Mouse (Mus musculus) right cerebral cortex, adult 2 months (tissue): ENCODE measurements around the gene Usp34.
"Not testable (repeated sequence)": the region's sequence is repeated elsewhere in the genome, so short reads cannot be mapped to it uniquely, and the experiment has no call there.

Experiments
- DNase-seq, 2 experiments: peaks; one replicate each; pipeline ENCODE4 v3.0.0; 2021 to 2022; ENCODE audit warnings: low spot score in 2 of 2

The Usp34 gene

DNA sequence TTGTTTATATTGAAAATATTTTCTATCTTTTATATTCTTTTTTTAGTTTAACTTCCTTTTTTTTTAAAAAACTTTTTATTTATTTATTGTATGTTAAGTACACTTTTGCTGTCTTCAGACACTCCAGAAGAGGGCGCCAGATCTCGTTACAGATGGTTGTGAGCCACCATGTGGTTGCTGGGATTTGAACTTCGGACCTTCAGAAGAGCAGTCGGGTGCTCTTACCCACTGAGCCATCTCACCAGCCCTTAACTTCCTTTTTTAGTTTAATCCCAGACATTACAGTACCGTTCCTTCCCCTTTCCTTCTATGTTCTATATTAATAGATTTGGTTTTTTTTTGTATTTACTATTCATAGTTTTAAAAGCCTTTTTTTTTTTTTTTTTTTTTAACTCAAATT, 50.5 kb downstream of the Usp34 start:
- not testable (repeated sequence) for DNase-seq

GRCm38 (mm10) chr11:23359687-23360235, 53.1 kb downstream of the Usp34 start:
- not testable (repeated sequence) for DNase-seq

- no peak for DNase-seq
These were observed 55.6 kb downstream of the Usp34 start for GRCm38 (mm10) chr11:23362305-23362704.

GRCm38 (mm10) chr11:23364348-23364747, 57.7 kb downstream of the Usp34 start:
- DNase-seq: no peak

- DNase-seq: no peak
These were observed 65.3 kb downstream of the Usp34 start for GRCm38 (mm10) chr11:23372032-23372431.

DNA sequence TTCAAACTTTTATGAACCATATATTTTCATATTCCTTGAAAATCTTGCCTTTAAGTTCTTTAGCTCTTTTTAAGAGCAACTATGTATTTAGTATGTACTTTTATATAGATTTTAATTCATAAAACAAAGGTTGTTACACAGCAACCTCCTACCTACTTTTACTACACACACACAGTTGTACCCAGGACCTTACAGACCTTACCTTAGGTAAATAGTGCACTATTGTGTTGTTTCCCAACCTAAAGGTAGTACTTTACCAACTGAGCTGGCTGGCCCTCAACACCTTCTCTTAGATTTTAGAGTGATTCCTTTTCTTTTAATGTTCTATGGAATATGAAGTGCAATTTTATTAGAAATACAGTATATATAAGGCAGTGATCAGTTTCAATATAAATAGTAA, 65.8 kb downstream of the Usp34 start:
- no peak for DNase-seq

DNA sequence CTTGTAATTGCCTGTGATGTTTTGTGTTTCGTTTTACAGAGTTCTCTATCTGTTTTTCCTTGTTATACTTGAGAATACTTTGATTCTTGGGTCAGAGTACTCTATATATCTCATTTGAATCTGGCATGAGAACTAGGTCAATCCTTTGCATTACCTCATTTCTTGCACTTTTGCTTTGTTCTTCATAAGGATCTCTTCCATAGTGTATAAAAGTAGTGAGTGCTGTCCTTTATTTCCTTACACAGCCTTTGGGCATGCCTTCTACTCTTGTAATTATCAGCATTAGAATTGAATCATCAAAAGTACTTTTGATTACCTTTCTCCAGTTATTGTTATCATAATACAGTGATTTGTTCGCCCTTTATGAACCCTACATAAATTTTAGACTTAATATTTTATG, 73.4 kb downstream of the Usp34 start:
- DNase-seq: no peak

DNA sequence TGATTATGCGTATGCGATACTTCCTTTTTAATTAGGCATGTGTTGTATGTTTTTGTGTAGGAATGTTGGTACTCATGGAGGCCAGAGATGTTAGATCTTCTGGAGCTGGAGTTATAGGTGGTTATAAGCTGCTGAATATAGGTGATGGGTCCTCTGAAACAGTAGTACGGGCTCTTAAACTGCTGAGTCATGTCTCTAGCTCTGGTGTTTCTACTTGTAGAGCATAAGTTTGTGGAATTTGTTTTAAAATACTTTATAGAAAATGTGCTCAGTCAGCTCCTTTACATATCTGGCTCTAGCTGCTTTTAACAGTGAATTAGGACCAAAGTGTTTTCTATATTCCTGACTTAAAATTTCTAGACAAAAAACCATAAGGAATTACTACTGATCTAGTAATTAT, 73.9 kb downstream of the Usp34 start:
- no peak for DNase-seq

DNA sequence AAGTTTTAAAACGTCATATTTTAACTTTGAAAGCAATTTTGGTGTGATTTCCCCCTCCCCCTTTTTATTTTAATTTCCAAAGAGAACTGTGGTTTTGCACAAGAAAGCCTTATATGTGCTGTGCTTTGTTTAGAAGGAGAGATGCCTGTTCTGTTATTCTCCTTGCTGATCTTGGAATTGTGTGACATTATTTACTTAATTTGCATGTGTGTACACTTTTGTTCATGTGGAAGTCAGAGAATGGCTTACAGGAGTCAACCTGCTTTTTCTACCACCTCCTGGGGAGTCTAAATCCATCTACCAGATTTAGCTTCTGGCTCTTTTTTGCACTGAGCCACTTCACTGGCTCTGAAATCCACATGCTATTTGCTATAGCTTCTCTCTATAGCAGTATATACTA, 76.1 kb downstream of the Usp34 start:
- DNase-seq: no peak

DNA sequence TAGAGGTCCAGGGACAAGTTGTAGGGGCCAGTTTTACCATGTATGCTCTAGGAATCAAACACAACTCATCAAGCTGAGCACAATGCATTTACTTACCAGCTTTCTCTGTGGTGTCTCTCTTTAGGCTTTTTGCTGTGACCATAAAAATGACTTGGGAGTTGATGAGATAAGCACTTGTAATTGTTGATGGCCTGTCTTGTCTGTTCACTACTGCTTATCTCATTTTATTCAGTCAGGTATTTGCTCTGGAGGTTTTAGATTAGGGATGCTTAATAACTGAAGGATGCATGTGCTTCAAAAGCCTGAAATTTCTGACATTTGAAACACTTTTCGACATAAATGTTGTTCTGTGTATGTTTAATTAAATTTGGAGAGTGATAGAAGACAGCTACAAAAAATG, 83.0 kb downstream of the Usp34 start:
- no peak for DNase-seq

DNA sequence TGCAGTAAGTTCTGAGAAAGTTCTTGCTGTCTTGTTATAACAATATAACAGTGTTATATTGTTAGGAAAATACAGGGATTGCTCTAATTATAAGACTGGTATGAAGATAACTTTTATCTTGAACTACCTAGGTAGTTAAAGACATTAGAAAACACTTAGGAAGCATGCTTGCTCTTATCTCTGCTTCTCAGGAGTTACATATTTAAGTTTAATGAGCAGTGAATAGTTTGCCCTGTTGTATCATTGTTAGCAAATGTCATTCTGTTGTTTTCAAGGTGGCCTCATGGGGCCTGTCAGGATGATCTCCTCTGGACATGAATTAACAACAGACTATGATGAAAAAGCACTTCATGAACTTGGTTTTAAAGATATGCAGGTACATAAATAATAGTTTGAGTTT, 85.9 kb downstream of the Usp34 start:
- DNase-seq: no peak

DNA sequence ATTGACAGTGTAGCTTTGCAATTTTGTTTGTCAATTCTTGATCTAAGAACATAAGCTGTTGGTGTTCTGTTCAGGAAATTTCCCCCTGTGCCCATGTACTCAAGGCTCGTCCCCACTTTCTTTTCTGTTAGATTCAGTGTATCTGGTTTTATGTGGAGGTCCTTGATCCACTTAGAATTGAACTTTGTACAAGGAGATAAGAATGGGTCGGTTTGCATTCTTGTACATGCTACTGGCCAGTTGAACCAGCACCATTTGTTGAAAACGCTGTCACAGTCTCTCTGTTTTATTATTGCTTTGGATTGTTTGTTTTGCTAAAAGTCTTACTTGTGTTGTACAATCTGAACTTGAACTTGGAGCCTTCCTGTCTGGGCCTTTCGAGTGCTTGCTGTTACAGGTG, 89.9 kb downstream of the Usp34 start:
- DNase-seq: no peak

- DNase-seq: no peak
These were observed 94.5 kb downstream of the Usp34 start for GRCm38 (mm10) chr11:23400978-23401776.

GRCm38 (mm10) chr11:23428301-23428700, 121.6 kb downstream of the Usp34 start:
- DNase-seq: no peak

- no peak for DNase-seq
These were observed 123.3 kb downstream of the Usp34 start for GRCm38 (mm10) chr11:23430013-23430412.

DNA sequence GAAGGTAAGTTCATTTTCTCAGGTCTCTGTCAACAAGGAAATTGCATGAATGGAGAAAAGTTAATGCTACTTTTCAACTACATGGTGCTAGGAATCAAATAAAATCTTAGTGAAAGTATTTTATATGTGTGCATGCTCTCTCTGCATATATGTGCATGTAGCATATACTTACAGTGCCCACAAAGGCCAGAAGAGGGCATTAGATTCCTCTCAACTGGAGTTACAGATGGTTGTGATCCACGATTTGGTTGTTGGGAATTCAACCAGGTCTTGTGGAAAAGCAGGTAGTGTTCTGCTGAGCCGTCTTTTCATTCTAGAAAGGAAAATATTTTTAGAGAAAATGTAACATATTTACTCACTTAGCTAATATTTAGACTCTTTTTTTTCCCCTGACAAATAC, 129.4 kb downstream of the Usp34 start:
- no peak for DNase-seq

DNA sequence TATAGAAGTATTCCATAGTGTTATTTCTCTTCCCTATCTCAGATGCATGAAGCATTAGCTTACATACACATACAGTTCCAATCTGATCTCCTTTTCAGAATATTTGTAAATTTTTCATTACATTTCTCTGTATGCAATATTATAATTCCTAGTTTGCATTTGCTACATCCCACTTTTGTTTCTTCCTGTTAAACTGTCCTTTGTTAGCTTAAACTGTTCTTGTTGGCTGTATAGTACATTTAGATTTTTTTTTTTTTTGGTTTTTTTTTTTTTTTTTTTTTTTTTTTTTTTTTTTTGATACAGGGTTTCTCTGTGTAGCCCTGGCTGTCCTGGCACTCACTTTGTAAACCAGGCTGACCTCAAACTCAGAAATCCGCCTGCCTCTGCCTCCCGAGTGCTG, 159.2 kb downstream of the Usp34 start:
- DNase-seq: not testable (repeated sequence)

DNA sequence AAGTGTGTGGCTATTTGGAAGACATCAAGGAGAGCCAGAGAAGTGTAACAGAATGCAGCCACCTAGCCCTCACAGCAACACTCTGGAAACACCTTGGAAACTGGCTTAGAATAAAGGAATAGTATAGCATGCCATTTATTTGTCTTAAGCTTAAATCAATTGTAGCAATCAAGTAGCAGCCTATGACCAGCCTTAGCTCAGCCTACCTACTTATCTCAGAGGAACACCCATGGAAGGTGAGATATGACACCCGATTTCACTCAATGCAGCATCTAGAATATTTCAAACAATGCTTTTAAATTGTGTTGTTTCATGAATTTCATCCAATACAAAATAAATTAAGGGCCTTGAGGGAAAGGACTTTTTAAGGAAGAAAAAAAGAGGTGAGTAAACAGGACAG, 183.3 kb downstream of the Usp34 start:
- no peak for DNase-seq

DNA sequence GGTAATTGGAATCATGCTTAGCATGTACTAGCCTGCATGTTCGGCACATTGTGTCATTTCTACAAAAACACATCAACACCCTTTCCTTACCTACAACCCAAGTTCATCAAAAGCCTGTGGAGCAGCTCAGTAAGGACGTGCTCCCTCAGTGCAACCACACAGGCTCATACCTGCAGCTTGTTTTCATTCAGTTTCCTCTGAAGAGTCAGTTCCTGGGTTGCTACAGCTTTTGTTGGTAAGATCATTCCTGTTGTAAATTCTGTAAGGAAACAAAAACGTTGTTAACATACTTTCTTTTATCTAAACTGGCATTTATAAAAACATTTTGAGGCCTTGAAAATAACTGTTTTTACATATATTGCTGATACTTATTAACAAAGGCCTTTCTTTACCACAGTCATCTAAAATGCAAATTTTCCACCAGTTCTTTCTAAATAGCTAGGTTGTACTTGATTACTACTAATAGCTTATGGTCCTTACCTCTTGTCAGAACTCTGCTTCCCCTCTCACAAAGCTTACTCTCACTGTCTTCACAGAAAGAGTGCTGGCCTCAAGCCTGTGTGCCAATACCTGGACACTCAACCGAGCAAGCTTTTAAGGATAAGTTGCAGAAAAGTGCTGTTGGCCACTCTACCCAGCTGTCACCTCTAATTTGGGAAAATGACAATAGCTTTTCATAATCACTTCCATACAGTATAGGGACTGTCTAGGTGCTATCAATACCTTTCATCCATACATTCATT, 185.5 kb downstream of the Usp34 start:
- no peak for DNase-seq

DNA sequence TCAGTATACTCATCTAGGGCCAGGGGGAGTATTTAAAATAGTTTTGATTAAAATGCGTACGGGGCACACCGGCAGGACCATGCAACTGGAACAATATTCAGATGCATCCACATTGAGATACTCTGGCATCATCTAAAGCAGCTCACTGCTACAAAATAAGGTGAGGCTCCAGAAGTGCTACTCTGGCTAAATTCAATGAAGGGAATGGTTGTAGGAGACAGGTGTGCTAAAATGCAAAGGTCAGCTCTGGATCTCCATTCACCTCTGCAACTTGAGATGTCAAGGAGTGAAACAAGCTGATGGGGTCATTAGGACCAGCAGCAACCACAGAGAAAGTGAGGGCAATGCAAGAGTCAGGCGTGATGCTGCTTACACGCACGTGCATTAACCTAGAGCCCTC, 188.5 kb downstream of the Usp34 start:
- no peak for DNase-seq

DNA sequence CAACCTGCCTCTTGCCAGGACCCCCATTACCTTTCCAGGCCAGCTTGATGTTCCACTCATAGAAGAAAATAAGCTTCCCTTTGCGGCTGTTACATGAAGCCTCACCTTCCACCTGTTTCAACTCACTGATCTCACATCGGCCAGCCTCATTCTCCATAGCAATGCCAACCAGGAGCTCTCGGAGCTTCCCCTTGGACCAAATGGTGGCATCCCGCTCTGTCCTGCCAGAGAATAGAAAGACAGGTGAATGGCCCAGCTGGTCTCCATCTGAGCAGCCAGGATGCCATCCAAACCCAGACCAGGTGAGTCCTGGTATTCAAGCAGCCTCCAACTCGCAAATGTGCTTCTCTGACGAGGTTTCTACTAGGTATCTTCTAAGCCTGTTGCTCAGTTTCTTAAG, 190.0 kb downstream of the Usp34 start:
- no peak for DNase-seq

DNA sequence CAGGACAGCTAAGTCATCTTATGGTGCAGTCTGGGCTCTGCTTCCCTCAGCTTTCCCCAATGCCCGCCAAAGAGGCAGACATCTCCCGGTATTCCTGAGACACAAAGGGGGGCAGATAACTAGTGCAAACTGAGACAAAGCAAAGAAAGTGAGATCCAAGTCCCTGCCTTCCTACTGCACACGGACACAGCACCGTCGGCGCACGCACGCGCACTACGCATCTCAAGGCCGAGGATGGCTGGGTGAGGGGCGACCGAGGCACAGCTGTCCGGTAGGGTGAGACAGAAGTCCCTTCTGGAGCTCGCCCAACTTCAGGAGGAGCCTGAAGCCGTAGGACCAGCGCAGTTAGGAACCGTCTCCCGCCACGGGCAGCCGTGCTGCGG, 190.6 kb downstream of the Usp34 start:
- DNase-seq: peak; percentile 66 to 73
